Mouse (Mus musculus) brain, embryonic 14.5 days (tissue): ENCODE results near the gene Ccdc116.

Experiments used
- CTCF ChIP-seq: fragments of 200-500 bp; IDR thresholded peaks from 2 replicates; pipeline ENCODE4 v1.5.1; 2012; ENCODE audit warnings: inconsistent platforms, mild to moderate bottlenecking, moderate library complexity, borderline replicate concordance; ENCODE audit not compliant: insufficient read depth, insufficient read length; ENCODE audit errors: extremely low read depth
- POLR2A ChIP-seq: fragments of 200-500 bp; IDR thresholded peaks from 2 replicates; pipeline ENCODE4 v1.6.1; 2012; ENCODE audit warnings: mild to moderate bottlenecking, inconsistent platforms, borderline replicate concordance; ENCODE audit not compliant: poor library complexity, insufficient read depth, insufficient read length, severe bottlenecking; ENCODE audit errors: extremely low read depth

GRCm38 (mm10) chr16:17179706-17180105 lies 32.7 kb upstream of the Ccdc116 start:
- TF ChIP-seq POLR2A (no peak), CTCF (no peak)
